Mouse (Mus musculus) forebrain, embryonic 15.5 days (tissue): ENCODE measurements around the gene Stpg1. TPM values are rescaled to one million over a fixed set of nuclear protein-coding genes. Genes with fewer than 3 reads are reported as not detected.
A peak's percentile ranks its signal among the peaks of the same experiment; 100 is the strongest.

Experiments
- ATAC-seq: fragments of 200-750 bp; cut with Nextera tagmentation; replicated peaks from 2 replicates; pipeline ENCODE4 v1.8.0; 2017; ENCODE audit warnings: mild to moderate bottlenecking, moderate TSS enrichment, moderate library complexity
- H3K27ac ChIP-seq: fragments of 300-500 bp; sonication (generic); replicated peaks from 2 replicates; pipeline ENCODE4 v1.5.1; 2015; ENCODE audit warnings: mild to moderate bottlenecking, inconsistent platforms
- H3K27me3 ChIP-seq: fragments of 300-500 bp; sonication (generic); 2 replicates; pipeline ENCODE4 v1.6.1; 2015; ENCODE audit warnings: inconsistent platforms
- H3K36me3 ChIP-seq: fragments of 300-500 bp; sonication (generic); 2 replicates; pipeline ENCODE4 v1.6.1; 2015; ENCODE audit warnings: mild to moderate bottlenecking, inconsistent platforms
- H3K4me1 ChIP-seq: fragments of 300-500 bp; sonication (generic); 2 replicates; pipeline ENCODE4 v1.6.1; 2015; ENCODE audit warnings: inconsistent platforms
- H3K4me2 ChIP-seq: fragments of 300-500 bp; sonication (generic); replicated peaks from 2 replicates; pipeline ENCODE4 v1.6.1; 2015; ENCODE audit warnings: mild to moderate bottlenecking, inconsistent platforms
- H3K4me3 ChIP-seq: fragments of 300-500 bp; sonication (generic); 2 replicates; pipeline ENCODE4 v1.5.1; 2015; ENCODE audit warnings: mild to moderate bottlenecking, inconsistent platforms
- H3K9ac ChIP-seq: fragments of 300-500 bp; sonication (generic); replicated peaks from 2 replicates; pipeline ENCODE4 v1.6.1; 2015; ENCODE audit warnings: mild to moderate bottlenecking, inconsistent platforms
- H3K9me3 ChIP-seq: fragments of 300-500 bp; sonication (generic); 2 replicates; pipeline ENCODE4 v1.6.1; 2016; ENCODE audit warnings: inconsistent platforms
- WGBS: fragments of 180-500 bp; shearing (Covaris S2); methylation state at CpG from one replicate; pipeline ENCODE4 v1.1.7; 2015; ENCODE audit warnings: mixed read lengths; 5-methylcytosine and 5-hydroxymethylcytosine counted together
- polyA plus RNA-seq: library from polyadenylated mRNA; unstranded; fragments of >200 nt; fragmentation: Nextera tagmentation; extraction: Ambion mirVana; gene quantifications from 2 replicates; pipeline ENCODE4 v1.2.1, GENCODE M21; 2015

Stpg1 gene
- polyA plus RNA-seq, 1 experiment from 2014 or later, result 0.18 TPM

DNA sequence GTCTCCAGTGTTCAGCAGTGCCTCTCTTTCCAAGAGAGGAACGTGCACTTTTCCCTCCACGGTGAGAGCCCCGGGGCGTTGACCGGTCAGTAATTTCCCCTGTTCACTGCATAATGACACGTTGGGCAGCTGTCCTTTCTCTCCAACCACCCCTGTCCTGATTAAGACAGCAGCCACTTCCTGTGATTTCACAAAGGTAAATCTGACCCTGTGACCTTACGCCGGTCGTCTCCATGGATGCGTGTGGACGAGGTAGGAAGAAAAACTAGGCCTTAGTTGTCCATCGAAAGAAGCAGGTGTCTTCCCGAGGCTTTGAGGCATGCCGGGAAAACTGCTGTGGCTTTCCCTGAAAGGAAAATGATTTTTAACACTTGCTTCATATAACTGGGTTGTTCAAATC is 20.3 kb downstream of the Stpg1 start:
- no peak overlapping the region for H3K9ac ChIP-seq
- H3K36me3 ChIP-seq, result no peaks in the 10 kb centered on the region
- ATAC-seq, result no peak
- H3K4me1 ChIP-seq, result no peaks in the 10 kb centered on the region
- no peaks in the 10 kb centered on the region for H3K27me3 ChIP-seq
- no peak overlapping the region for H3K4me2 ChIP-seq
- H3K27ac ChIP-seq, result no peak overlapping the region
- 72% methylated on average over 14 of the region's 14 CpGs for WGBS
- H3K9me3 ChIP-seq, result no peaks in the 10 kb centered on the region
- H3K4me3 ChIP-seq, result no peak overlapping the region

DNA sequence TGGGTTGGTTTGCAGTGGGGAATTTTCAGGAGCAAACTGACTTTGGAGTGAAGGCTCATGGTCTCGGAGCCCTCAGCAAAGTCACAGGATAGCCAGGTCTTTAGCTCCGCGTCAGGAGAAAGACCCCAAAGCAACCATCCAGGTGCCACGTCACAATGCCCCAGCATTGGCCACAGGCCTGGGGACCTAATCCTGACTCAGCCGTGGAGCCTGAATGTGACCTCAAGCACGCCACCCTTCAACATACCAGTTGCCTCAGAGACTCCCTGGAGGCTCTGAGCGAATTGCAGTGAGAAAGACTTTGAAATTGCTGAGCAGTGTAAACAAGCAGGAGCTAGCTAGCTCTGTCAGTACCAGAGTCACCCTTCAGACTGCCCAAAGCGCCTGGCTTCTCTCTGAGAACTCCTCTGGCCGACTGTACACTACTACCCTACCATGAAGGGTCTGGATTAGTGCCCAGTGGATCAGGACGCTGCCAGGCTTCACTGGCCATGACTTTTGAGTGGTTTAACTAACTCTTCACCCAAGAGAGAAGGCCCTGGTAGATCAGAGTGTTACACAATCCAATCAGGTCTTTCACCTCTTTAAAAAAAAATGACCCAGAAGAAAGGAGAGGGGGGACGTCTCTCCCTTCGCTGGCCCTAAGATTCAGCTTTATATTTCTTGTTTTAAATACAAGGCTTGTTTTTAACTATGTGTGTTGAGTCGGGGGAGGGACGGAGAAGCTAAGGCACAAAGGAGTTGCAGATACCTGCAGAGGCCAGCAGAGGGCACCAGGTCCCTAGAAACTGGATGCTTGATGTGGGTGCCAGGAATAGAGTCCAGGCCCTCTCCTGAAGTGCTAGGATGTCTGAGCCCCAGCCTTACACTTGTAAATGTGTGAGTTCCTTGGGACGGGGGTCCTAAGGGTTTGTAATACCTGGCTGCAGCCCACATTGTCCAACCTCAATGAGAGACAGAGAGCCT is 22.0 kb downstream of the Stpg1 start:
- no peak for ATAC-seq
- 58% methylated on average over 15 of the region's 15 CpGs for WGBS
- H3K4me3 ChIP-seq, result no peak overlapping the region
- no peaks in the 10 kb centered on the region for H3K27me3 ChIP-seq
- H3K36me3 ChIP-seq, result no peaks in the 10 kb centered on the region
- H3K9me3 ChIP-seq, result no peaks in the 10 kb centered on the region
- no peaks in the 10 kb centered on the region for H3K4me1 ChIP-seq
- no peak overlapping the region for H3K4me2 ChIP-seq
- H3K9ac ChIP-seq, result no peak overlapping the region
- H3K27ac ChIP-seq, result no peak overlapping the region

DNA sequence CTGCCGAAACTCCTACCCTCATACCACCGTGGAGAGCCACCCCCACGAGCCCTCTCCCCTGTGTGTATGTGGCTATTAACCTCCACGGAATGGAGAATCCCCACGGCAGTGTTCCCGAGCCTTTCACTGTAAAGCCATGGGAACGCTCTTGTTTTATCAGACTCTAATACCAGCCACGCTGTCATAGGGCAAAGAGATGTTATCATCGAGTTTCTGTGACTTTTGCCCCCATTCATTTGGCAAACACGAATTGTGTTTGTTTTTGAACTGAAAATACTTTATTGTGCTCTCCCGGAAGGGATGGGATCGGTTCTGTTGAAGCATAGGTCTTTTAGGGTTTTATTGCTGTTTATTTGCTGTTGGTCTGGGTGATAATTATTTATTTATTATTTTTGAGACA is 23.5 kb downstream of the Stpg1 start:
- Histone ChIP-seq H3K4me1 (no peaks in the 10 kb centered on the region), H3K9me3 (no peaks in the 10 kb centered on the region), H3K9ac (no peak overlapping the region), H3K36me3 (no peaks in the 10 kb centered on the region), H3K27me3 (no peaks in the 10 kb centered on the region), H3K27ac (no peak overlapping the region), H3K4me2 (no peak overlapping the region), H3K4me3 (no peak overlapping the region)
- ATAC-seq, result no peak
- WGBS, result 90% methylated on average over 12 of the region's 12 CpGs

DNA sequence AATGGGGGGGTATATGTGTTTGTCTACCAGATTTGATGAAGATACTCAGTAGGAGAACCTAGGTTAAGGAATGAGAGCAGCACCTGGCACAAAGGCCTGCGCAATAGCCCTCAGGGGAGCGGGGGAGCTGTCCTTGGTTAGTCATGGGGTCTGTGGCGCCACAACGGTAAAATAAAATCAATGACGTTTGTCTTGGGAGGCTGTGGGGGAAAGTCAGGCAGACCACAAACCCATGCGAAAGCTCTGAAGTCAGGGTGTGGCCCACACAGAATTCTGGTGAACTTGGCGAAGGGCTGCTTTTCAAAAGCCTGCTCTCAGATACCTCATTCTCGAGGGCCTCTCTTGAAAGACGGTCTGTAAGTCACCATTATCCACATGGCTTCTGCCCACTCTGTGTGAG is 25.8 kb downstream of the Stpg1 start:
- H3K9ac ChIP-seq, result no peak overlapping the region
- no peaks in the 10 kb centered on the region for H3K36me3 ChIP-seq
- H3K4me1 ChIP-seq, result peaks cover 10% of the 10 kb centered on the region
- H3K9me3 ChIP-seq, result no peaks in the 10 kb centered on the region
- 85% methylated on average over 9 of the region's 9 CpGs for WGBS
- no peak for ATAC-seq
- H3K4me3 ChIP-seq, result no peak overlapping the region
- H3K27me3 ChIP-seq, result 0 out of 2 replicates have a peak, but pooled peaks cover 1% of the 10 kb centered on the region
- no peak overlapping the region for H3K4me2 ChIP-seq
- H3K27ac ChIP-seq, result no peak overlapping the region

DNA sequence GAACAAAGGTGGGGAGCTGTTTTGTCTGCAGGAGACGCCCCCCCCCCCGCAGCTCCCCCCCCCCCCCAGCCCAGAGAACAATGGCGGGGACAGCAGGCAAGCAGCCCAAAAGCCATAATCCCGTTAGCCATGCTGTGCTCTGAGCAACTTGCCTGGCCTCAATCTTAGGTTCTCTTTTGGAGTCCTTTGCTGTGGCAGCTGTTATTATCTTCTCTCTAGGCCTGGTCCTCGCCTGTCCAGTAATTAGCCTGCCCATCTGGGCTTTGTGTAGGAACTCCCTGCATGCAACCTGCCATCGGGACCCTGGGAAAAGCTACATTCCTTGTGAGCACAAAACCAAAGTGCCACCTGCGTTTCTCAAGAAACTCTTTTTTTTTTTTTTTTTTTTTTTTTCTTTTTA is 29.3 kb downstream of the Stpg1 start:
- WGBS, result 2% methylated on average over 7 of the region's 7 CpGs
- no peaks in the 10 kb centered on the region for H3K9me3 ChIP-seq
- no peak for ATAC-seq
- H3K9ac ChIP-seq, result no peak overlapping the region
- no peak overlapping the region for H3K4me3 ChIP-seq
- no peaks in the 10 kb centered on the region for H3K36me3 ChIP-seq
- 0 out of 2 replicates have a peak, but pooled peaks cover 4% of the 10 kb centered on the region for H3K27me3 ChIP-seq
- H3K27ac ChIP-seq, result no peak overlapping the region
- H3K4me1 ChIP-seq, result peaks cover 19% of the 10 kb centered on the region
- no peak overlapping the region for H3K4me2 ChIP-seq

DNA sequence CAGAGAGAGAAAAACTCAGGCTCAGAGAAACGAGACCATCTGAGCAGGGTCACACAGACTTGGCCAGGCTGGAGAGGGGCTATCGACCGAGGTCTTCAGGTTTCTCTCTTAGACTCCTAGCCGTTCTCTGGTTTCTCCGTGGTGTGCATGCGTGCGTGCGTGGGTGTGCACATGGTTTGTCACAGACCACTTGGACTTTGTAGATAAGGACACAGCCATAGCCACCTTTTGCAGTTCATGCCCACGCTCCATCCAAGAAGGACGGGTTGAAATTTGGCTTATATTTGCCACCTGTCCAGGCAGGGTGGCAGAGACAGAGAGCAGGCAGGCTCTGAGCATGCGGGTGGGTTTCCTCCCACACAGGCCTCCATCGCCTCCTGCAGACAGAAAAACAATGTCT is 30.5 kb downstream of the Stpg1 start:
- 56% methylated on average over 12 of the region's 12 CpGs for WGBS
- 0 out of 2 replicates have a peak, but pooled peaks cover 4% of the 10 kb centered on the region for H3K27me3 ChIP-seq
- ATAC-seq, result no peak

DNA sequence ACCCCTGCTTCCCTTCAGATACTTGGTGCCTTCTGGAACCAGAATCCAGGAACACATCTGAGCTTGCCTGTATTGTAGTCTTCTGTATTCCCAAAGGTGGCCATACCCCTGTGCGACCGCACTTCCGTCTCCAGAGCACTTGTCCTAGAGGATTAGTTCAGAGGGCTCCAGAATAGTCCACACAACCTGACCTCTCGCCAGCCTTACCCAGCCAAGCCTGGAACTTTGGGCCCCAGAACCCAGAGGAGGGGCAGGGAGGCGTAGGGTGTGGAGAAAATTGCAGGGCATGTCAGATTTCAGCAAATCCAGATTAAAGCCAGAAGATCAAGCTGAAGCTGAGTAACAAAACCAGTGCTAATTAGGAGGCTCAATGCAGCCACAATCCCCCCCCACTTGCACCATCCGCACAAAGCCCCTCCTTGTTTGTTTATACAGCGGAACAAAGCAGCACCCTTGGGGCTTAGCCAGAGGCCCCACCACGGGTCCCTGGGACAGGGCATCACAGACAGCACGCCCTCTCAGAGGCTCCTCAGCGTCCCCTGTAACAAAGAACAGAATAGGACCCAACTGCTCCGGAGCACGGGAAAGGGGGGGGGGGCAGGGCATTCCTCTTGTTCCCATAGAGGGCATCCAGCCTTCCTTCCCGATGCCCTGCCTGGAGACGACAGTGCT is 31.6 kb downstream of the Stpg1 start:
- H3K4me3 ChIP-seq, result no peak overlapping the region
- no peaks in the 10 kb centered on the region for H3K9me3 ChIP-seq
- H3K9ac ChIP-seq, result 0 out of 2 replicates have a peak overlapping the region, but pooled peaks have one; percentile 24
- peak overlapping the region; percentile 34 for H3K4me2 ChIP-seq
- H3K27me3 ChIP-seq, result 0 out of 2 replicates have a peak, but pooled peaks cover 4% of the 10 kb centered on the region
- ATAC-seq, result peak; percentile 41; the same call in 1 of the 2 replicates
- H3K36me3 ChIP-seq, result no peaks in the 10 kb centered on the region
- WGBS, result 5% methylated on average over 14 of the region's 14 CpGs
- no peak overlapping the region for H3K27ac ChIP-seq
- peaks cover 19% of the 10 kb centered on the region for H3K4me1 ChIP-seq

More for the DNA sequence above, 30.5 kb downstream of the Stpg1 start:
- Histone ChIP-seq H3K9me3 (no peaks in the 10 kb centered on the region), H3K4me1 (peaks cover 19% of the 10 kb centered on the region), H3K9ac (no peak overlapping the region), H3K36me3 (no peaks in the 10 kb centered on the region), H3K4me3 (no peak overlapping the region), H3K4me2 (no peak overlapping the region), H3K27ac (no peak overlapping the region)

DNA sequence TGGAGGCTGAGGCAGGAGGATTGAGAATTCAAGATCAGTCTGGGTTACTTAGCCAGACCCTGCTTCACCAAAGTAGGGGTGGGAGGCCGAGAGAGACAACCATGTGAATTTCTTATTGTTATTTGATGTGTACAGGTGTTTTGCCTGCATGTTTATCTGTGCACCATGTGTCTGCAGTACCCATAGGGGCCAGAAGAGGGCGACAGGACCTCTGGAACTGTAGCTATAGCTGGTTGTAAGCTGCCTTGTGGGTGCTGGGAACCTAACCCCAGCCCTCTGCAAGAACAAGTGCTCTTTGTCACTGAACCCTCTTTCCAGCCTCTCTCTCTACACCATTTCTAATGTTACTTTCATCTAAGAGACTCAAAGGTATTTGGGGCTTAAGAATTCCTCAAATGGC is 35.7 kb downstream of the Stpg1 start:
- Histone ChIP-seq H3K4me1 (peaks cover 8% of the 10 kb centered on the region), H3K27me3 (0 out of 2 replicates have a peak, but pooled peaks cover 4% of the 10 kb centered on the region), H3K27ac (no peak overlapping the region), H3K36me3 (no peaks in the 10 kb centered on the region), H3K4me3 (no peak overlapping the region), H3K9ac (no peak overlapping the region), H3K4me2 (no peak overlapping the region), H3K9me3 (no peaks in the 10 kb centered on the region)
- 58% methylated on average over 2 of the region's 2 CpGs for WGBS
- ATAC-seq, result no peak

DNA sequence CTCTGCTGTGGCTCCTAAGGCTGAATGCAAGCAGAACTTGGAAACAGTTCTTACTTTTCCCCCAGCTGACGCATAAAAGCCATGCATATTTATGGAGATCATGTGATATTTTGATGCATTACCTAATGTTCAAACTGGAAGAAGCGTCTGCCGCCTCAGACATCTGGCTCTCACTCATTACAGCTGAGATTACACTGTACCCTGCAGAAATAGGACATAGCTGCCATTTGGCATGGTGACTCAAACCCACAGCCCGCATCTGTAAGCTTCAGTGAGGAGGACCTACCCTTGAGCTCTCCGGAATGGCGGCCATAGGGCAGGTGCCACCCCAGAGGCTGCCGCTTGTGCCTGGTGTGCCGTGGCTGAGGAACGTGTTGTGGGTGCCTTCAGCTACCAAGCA is 36.6 kb downstream of the Stpg1 start:
- no peaks in the 10 kb centered on the region for H3K9me3 ChIP-seq
- no peak; the same call in 1 of the 2 replicates for ATAC-seq
- H3K9ac ChIP-seq, result no peak overlapping the region
- H3K4me3 ChIP-seq, result no peak overlapping the region
- H3K36me3 ChIP-seq, result no peaks in the 10 kb centered on the region
- peaks cover 4% of the 10 kb centered on the region for H3K4me1 ChIP-seq
- H3K27ac ChIP-seq, result no peak overlapping the region
- 81% methylated on average over 9 of the region's 9 CpGs for WGBS
- H3K27me3 ChIP-seq, result no peaks in the 10 kb centered on the region
- H3K4me2 ChIP-seq, result no peak overlapping the region

DNA sequence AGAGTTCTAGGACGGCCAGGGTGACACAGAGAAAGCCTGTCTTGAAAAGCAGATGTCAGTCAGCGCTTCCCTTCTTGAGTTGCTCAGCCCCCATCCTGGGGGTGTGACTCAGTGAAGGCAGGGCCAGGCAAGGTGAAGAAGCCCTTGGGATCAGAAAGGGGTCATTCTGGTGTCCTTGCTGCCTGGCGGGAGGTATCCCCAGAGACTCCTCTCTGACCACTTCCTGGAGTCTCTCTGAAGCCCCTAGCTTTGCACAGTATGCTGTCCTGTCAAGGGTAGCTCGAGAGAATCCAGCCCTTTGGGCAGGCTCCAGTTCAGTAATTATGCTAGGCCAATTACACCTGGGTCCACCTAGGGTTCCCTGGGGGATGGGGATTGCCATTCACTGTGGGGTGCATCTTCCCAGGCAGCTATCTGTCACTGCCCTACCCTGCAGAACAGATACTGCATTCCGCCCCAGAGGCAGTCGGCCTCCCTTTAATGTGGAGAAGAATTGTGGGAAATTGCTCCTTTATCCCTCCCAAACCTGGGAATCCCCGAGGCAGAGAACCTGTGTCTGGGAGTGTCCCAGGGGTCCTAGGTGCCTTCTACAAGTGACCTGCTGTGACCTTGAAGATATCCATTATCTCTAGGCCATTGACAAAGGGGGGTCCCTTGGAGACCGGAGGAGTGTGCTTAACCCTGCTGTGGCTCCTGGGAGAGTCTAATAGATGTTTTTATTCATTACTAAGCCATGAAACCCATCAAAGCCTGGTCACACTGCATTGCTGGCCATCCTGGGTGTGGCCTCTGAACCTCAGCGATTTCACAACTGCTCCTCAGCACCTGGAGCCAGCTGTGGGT is 37.4 kb downstream of the Stpg1 start:
- Histone ChIP-seq H3K4me1 (no peaks in the 10 kb centered on the region), H3K27ac (no peak overlapping the region), H3K9ac (no peak overlapping the region), H3K27me3 (no peaks in the 10 kb centered on the region), H3K9me3 (no peaks in the 10 kb centered on the region), H3K36me3 (no peaks in the 10 kb centered on the region), H3K4me3 (no peak overlapping the region), H3K4me2 (no peak overlapping the region)
- WGBS, result 62% methylated on average over 9 of the region's 9 CpGs
- ATAC-seq, result no peak

DNA sequence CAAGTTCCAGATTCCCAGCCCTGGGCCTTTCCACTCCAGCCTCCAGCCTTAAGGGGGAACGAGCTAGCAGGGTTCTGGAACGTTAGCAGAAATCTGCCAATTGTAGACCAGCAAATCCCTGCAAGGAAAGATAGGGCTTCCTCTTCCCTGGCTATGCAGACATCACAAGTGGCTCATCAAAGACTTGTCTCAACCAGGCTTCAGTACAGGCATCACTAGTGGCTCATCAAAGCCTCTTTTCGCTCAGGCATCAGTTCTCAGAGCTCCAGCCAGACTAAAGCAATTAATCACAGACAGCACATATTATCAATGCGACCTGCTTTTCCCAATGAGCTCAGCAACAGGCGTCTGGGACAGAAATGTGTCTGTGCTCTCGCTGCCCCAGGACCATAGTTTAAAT is 38.4 kb downstream of the Stpg1 start:
- no peaks in the 10 kb centered on the region for H3K4me1 ChIP-seq
- no peaks in the 10 kb centered on the region for H3K9me3 ChIP-seq
- no peak overlapping the region for H3K4me3 ChIP-seq
- no peaks in the 10 kb centered on the region for H3K36me3 ChIP-seq
- H3K27me3 ChIP-seq, result no peaks in the 10 kb centered on the region
- ATAC-seq, result no peak
- no peak overlapping the region for H3K27ac ChIP-seq
- no peak overlapping the region for H3K9ac ChIP-seq
- 70% methylated on average over 6 of the region's 6 CpGs for WGBS
- no peak overlapping the region for H3K4me2 ChIP-seq
